Mouse (Mus musculus) C2C12 (cell line): ENCODE data around the gene Fuca1. TPM values are rescaled to one million over a fixed set of nuclear protein-coding genes. Genes with fewer than 3 reads are reported as not detected.

ENCODE experiments used
- H3K27me3 ChIP-seq: one replicate; pipeline ENCODE4 v1.6.1; 2011; ENCODE audit not compliant: control insufficient read depth, insufficient read depth, insufficient read length
- H3K36me3 ChIP-seq: one replicate; pipeline ENCODE4 v1.6.1; 2011; ENCODE audit not compliant: control insufficient read depth, insufficient read depth
- H3K4me3 ChIP-seq: one replicate; pipeline ENCODE4 v1.5.1; 2011; ENCODE audit warnings: mild to moderate bottlenecking, control low read depth; ENCODE audit not compliant: poor library complexity, insufficient read depth, severe bottlenecking
- H3K79me2 ChIP-seq: one replicate; pipeline ENCODE4 v1.6.1; 2011; ENCODE audit not compliant: control insufficient read depth, insufficient read depth
- H3K79me3 ChIP-seq: one replicate; pipeline ENCODE4 v1.6.1; 2011; ENCODE audit warnings: low read depth, control low read depth
- H3ac ChIP-seq: one replicate; pipeline ENCODE3; 2011; ENCODE audit warnings: low read depth; ENCODE audit not compliant: control insufficient read depth, insufficient read length
- CEBPB ChIP-seq: IDR thresholded peaks from one replicate; pipeline ENCODE4 v1.6.1; 2011; ENCODE audit warnings: low read depth, mild to moderate bottlenecking, control low read depth, moderate library complexity
- CTCF ChIP-seq: IDR thresholded peaks from one replicate; pipeline ENCODE4 v1.5.1; 2011; ENCODE audit not compliant: control insufficient read depth, insufficient read depth, insufficient read length
- FOSL1 ChIP-seq: IDR thresholded peaks from one replicate; pipeline ENCODE4 v1.8.0; 2011; ENCODE audit warnings: mild to moderate bottlenecking, low read length; ENCODE audit not compliant: poor library complexity, insufficient read depth, severe bottlenecking
- MAX ChIP-seq: IDR thresholded peaks from one replicate; pipeline ENCODE4 v1.6.1; 2011; ENCODE audit warnings: mild to moderate bottlenecking, control low read depth
- MYOD1 ChIP-seq: IDR thresholded peaks from one replicate; pipeline ENCODE4 v1.6.1; 2011; ENCODE audit warnings: low read depth; ENCODE audit not compliant: control insufficient read depth, insufficient read length
- MYOG ChIP-seq: IDR thresholded peaks from one replicate; pipeline ENCODE4 v1.6.1; 2011; ENCODE audit not compliant: control insufficient read depth, insufficient read length; ENCODE audit errors: extremely low read depth
- USF1 ChIP-seq: IDR thresholded peaks from one replicate; pipeline ENCODE4 v1.6.1; 2011; ENCODE audit warnings: low read depth, mild to moderate bottlenecking, control low read depth, moderate library complexity
- polyA plus RNA-seq: library from polyadenylated mRNA; unstranded; fragments of >200 nt; fragmentation: generic; extraction: Trizol; gene quantifications from one replicate; pipeline ENCODE4 v1.2.1, GENCODE M21; 2012; ENCODE audit warnings: missing spikeins

Fuca1 gene
- polyA plus RNA-seq, 1 experiment: 26.8 TPM

GRCm38 (mm10) chr4:135912835-135913234 is 7.7 kb upstream of the Fuca1 start:
- Histone ChIP-seq H3K4me3 (no peak overlapping the region), H3K27me3 (peaks cover 19% of the 10 kb centered on the region), H3K36me3 (no peaks in the 10 kb centered on the region), H3K79me2 (no peaks in the 10 kb centered on the region), H3K79me3 (no peaks in the 10 kb centered on the region), H3ac (no peak overlapping the region)
- TF ChIP-seq MYOG (no peak), CTCF (no peak), FOSL1 (no peak), USF1 (no peak), MYOD1 (no peak), CEBPB (no peak), MAX (no peak)

GRCm38 (mm10) chr4:135913433-135913832 is 7.1 kb upstream of the Fuca1 start:
- Histone ChIP-seq H3K36me3 (no peaks in the 10 kb centered on the region), H3K79me3 (no peaks in the 10 kb centered on the region), H3ac (no peak overlapping the region), H3K27me3 (peaks cover 20% of the 10 kb centered on the region), H3K79me2 (no peaks in the 10 kb centered on the region), H3K4me3 (no peak overlapping the region)
- no peak for TF ChIP-seq USF1
- TF ChIP-seq MYOG: no peak
- no peak for TF ChIP-seq MAX
- no peak for TF ChIP-seq MYOD1
- TF ChIP-seq FOSL1: no peak
- no peak for TF ChIP-seq CEBPB
- no peak for TF ChIP-seq CTCF

- Histone ChIP-seq H3K36me3 (peaks cover 4% of the 10 kb centered on the region), H3K27me3 (peaks cover 17% of the 10 kb centered on the region)
Measured at GRCm38 (mm10) chr4:135918635-135919279, 1.8 kb upstream of the Fuca1 start.

GRCm38 (mm10) chr4:135919280-135919639 is 1.3 kb upstream of the Fuca1 start:
- peaks cover 4% of the 10 kb centered on the region for H3K36me3 ChIP-seq
- H3K79me3 ChIP-seq: no peaks in the 10 kb centered on the region
- TF ChIP-seq CTCF: no peak
- no peak for TF ChIP-seq FOSL1
- no peak for TF ChIP-seq USF1
- no peak for TF ChIP-seq MAX
- TF ChIP-seq MYOG: no peak
- no peak for TF ChIP-seq MYOD1
- no peak for TF ChIP-seq CEBPB
- peaks cover 17% of the 10 kb centered on the region for H3K27me3 ChIP-seq
- no peaks in the 10 kb centered on the region for H3K79me2 ChIP-seq
- H3K4me3 ChIP-seq: no peak overlapping the region
- H3ac ChIP-seq: no peak overlapping the region

More at GRCm38 (mm10) chr4:135918635-135919279, 1.8 kb upstream of the Fuca1 start:
- Histone ChIP-seq H3ac (no peak overlapping the region), H3K4me3 (no peak overlapping the region), H3K79me3 (no peaks in the 10 kb centered on the region), H3K79me2 (no peaks in the 10 kb centered on the region)
- TF ChIP-seq MYOG: no peak
- TF ChIP-seq CEBPB: no peak
- no peak for TF ChIP-seq USF1
- TF ChIP-seq MYOD1: no peak
- TF ChIP-seq MAX: no peak
- TF ChIP-seq FOSL1: no peak
- no peak for TF ChIP-seq CTCF

GRCm38 (mm10) chr4:135921257-135922120 is 954 bp downstream of the Fuca1 start:
- TF ChIP-seq MAX (no peak), CTCF (no peak), CEBPB (no peak), FOSL1 (no peak), MYOG (no peak), USF1 (no peak)
- peaks cover 15% of the 10 kb centered on the region for H3K27me3 ChIP-seq
- peak overlapping the region; percentile 90 for H3ac ChIP-seq
- H3K36me3 ChIP-seq: peaks cover 4% of the 10 kb centered on the region
- H3K79me3 ChIP-seq: no peaks in the 10 kb centered on the region
- peak overlapping the region; percentile 80 for H3K4me3 ChIP-seq
- H3K79me2 ChIP-seq: no peaks in the 10 kb centered on the region
